Mouse (Mus musculus): ENCODE measurements around the gene Tmem44.

GRCm38 (mm10) chr16:30511563-30512340 is 38.9 kb downstream of the Tmem44 start:
- TF ChIP-seq POLR2A (IDR thresholded peaks at IDR 0.05; ENCODE audit: control insufficient read depth, extremely low read depth, insufficient read depth, low read length, poor library complexity) (no peak), CTCF (IDR thresholded peaks at IDR 0.05; ENCODE audit: borderline replicate concordance, control insufficient read depth, extremely low read depth, insufficient read depth, low read length, poor library complexity) (no peak)

All from thymus, adult 2 months (tissue).